Mouse (Mus musculus): ENCODE results near the gene Hdac9. TPM values are rescaled to one million over a fixed set of nuclear protein-coding genes. Genes with fewer than 3 reads are reported as not detected.

Gene Hdac9
- polyA plus RNA-seq, 1 experiment from 2014 or later = 5.5 TPM

DNA sequence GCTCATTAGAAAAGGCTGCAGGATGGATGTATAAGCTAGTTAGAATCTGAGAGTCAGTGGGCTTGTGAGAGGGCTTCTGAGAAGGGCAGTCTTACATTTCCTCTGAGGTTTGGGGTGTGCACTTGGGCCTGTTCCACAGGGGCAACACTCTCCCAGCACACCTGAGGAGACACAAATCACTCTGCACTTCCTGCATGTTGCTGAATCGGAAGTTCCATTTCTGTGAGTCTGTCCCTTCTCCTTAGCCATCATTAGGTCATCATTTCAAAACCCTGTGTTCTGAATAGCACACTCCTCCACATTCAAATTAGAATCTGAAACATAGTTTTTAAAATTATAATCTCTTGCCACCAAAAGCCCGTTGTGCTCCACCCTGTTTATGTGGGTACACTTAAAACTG, 354.6 kb downstream of the Hdac9 start:
- Histone ChIP-seq H3K27me3 (ENCODE audit: control insufficient read depth, insufficient read depth, low read length) (no peaks in the 10 kb centered on the region), H3K36me3 (ENCODE audit: control insufficient read depth, insufficient read depth, low read length) (no peaks in the 10 kb centered on the region), H3K9me3 (ENCODE audit: control insufficient read depth, low read length) (no peaks in the 10 kb centered on the region), H3K4me2 (ENCODE audit: low read depth, severe bottlenecking) (no peak overlapping the region), H3K4me3 (ENCODE audit: low read depth, low read length) (no peak overlapping the region), H3K9ac (ENCODE audit: low read length) (no peak overlapping the region), H3K27ac (replicated peaks; ENCODE audit: low read depth, low read length) (no peak overlapping the region), H3K4me1 (ENCODE audit: control insufficient read depth, insufficient read depth, low read length) (no peaks in the 10 kb centered on the region)
- no peak for ATAC-seq (ENCODE audit: insufficient number of reproducible peaks, low FRiP score, low TSS enrichment, low read depth)
- WGBS = 86% methylated on average over 2 of the region's 2 CpGs
- no peak for DNase-seq (ENCODE audit: low spot score)

- H3K4me1 ChIP-seq (ENCODE audit: control insufficient read depth, insufficient read depth, low read length) = no peaks in the 10 kb centered on the region
- no peaks in the 10 kb centered on the region for H3K27me3 ChIP-seq (ENCODE audit: control insufficient read depth, insufficient read depth, low read length)
- no peak overlapping the region for H3K4me3 ChIP-seq (ENCODE audit: low read depth, low read length)
- H3K9ac ChIP-seq (ENCODE audit: low read length) = no peak overlapping the region
- H3K36me3 ChIP-seq (ENCODE audit: control insufficient read depth, insufficient read depth, low read length) = no peaks in the 10 kb centered on the region
- H3K9me3 ChIP-seq (ENCODE audit: control insufficient read depth, low read length) = no peaks in the 10 kb centered on the region
- WGBS = 71% methylated on average over 5 of the region's 5 CpGs
- no peak overlapping the region for H3K27ac ChIP-seq (replicated peaks; ENCODE audit: low read depth, low read length)
- DNase-seq (ENCODE audit: low spot score) (no peak), ATAC-seq (ENCODE audit: insufficient number of reproducible peaks, low FRiP score, low TSS enrichment, low read depth) (no peak)
- no peak overlapping the region for H3K4me2 ChIP-seq (ENCODE audit: low read depth, severe bottlenecking)
Observed at GRCm38 (mm10) chr12:34559001-34559400, 357.9 kb downstream of the Hdac9 start.

GRCm38 (mm10) chr12:34554803-34555202, 362.1 kb downstream of the Hdac9 start:
- ATAC-seq (ENCODE audit: insufficient number of reproducible peaks, low FRiP score, low TSS enrichment, low read depth) (no peak), DNase-seq (ENCODE audit: low spot score) (no peak)
- no peaks in the 10 kb centered on the region for H3K9me3 ChIP-seq (ENCODE audit: control insufficient read depth, low read length)
- H3K9ac ChIP-seq (ENCODE audit: low read length) = no peak overlapping the region
- no peak overlapping the region for H3K27ac ChIP-seq (replicated peaks; ENCODE audit: low read depth, low read length)
- no peak overlapping the region for H3K4me2 ChIP-seq (ENCODE audit: low read depth, severe bottlenecking)
- no peaks in the 10 kb centered on the region for H3K27me3 ChIP-seq (ENCODE audit: control insufficient read depth, insufficient read depth, low read length)
- H3K4me3 ChIP-seq (ENCODE audit: low read depth, low read length) = no peak overlapping the region
- H3K36me3 ChIP-seq (ENCODE audit: control insufficient read depth, insufficient read depth, low read length) = no peaks in the 10 kb centered on the region
- no peaks in the 10 kb centered on the region for H3K4me1 ChIP-seq (ENCODE audit: control insufficient read depth, insufficient read depth, low read length)

DNA sequence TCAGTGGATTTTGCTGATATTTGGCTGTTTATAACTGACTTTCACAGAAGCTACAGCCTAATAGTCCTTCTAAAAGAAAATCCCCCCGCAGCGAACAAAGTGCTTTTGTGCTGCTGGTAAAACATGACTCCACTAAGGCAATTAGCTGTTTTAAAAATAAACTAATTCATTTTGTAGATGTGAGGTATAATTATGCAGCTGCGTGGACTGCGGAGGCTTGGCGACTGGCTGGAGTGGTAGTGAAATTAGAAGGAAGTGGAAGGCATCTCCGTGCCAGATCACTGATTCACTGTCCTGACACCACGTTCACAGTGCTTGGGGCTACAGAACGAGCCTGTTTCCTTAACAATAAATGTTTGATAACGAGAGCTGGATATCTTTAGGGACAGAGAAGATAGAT, 366.6 kb downstream of the Hdac9 start:
- H3K4me2 ChIP-seq (ENCODE audit: low read depth, severe bottlenecking) = no peak overlapping the region
- no peaks in the 10 kb centered on the region for H3K9me3 ChIP-seq (ENCODE audit: control insufficient read depth, low read length)
- no peaks in the 10 kb centered on the region for H3K27me3 ChIP-seq (ENCODE audit: control insufficient read depth, insufficient read depth, low read length)
- H3K4me3 ChIP-seq (ENCODE audit: low read depth, low read length) = no peak overlapping the region
- no peaks in the 10 kb centered on the region for H3K36me3 ChIP-seq (ENCODE audit: control insufficient read depth, insufficient read depth, low read length)
- no peak overlapping the region for H3K27ac ChIP-seq (replicated peaks; ENCODE audit: low read depth, low read length)
- no peaks in the 10 kb centered on the region for H3K4me1 ChIP-seq (ENCODE audit: control insufficient read depth, insufficient read depth, low read length)
- ATAC-seq (ENCODE audit: insufficient number of reproducible peaks, low FRiP score, low TSS enrichment, low read depth) (no peak), DNase-seq (ENCODE audit: low spot score) (no peak)
- H3K9ac ChIP-seq (ENCODE audit: low read length) = no peak overlapping the region
- WGBS = 68% methylated on average over 9 of the region's 9 CpGs

DNA sequence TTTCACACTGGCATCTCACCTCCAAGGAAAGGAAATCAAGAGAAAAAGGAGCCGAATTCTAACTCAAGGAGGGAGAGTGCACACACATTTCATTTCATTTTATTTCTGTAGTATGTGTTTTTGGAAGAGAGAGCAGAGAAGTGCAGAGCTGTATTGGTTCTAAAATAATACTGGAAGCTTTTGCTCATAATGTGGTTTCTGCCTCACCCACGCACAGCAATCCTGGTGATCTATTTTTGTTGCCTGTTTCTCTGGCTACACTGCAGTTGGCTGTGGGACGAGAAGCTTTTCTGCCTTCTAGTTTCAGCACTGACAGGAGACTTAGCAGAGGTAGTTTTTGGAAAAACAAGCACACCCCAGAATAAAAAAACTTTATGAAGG, 387.7 kb downstream of the Hdac9 start:
- ATAC-seq (ENCODE audit: insufficient number of reproducible peaks, low FRiP score, low TSS enrichment, low read depth) = no peak
- H3K27ac ChIP-seq (replicated peaks; ENCODE audit: low read depth, low read length) = no peak overlapping the region

GRCm38 (mm10) chr12:34528201-34529164, 388.4 kb downstream of the Hdac9 start:
- Histone ChIP-seq H3K36me3 (ENCODE audit: control insufficient read depth, insufficient read depth, low read length) (no peaks in the 10 kb centered on the region), H3K27ac (replicated peaks; ENCODE audit: low read depth, low read length) (no peak overlapping the region), H3K4me2 (ENCODE audit: low read depth, severe bottlenecking) (peak overlapping the region; percentile 12; the same call in 1 of the 2 replicates), H3K4me1 (ENCODE audit: control insufficient read depth, insufficient read depth, low read length) (peaks cover 14% of the 10 kb centered on the region), H3K4me3 (ENCODE audit: low read depth, low read length) (no peak overlapping the region), H3K9me3 (ENCODE audit: control insufficient read depth, low read length) (no peaks in the 10 kb centered on the region), H3K9ac (ENCODE audit: low read length) (no peak overlapping the region), H3K27me3 (ENCODE audit: control insufficient read depth, insufficient read depth, low read length) (no peaks in the 10 kb centered on the region)
- peak; percentile 27 for DNase-seq (ENCODE audit: low spot score)
- WGBS = 26% methylated on average over 11 of the region's 11 CpGs
- no peak for ATAC-seq (ENCODE audit: insufficient number of reproducible peaks, low FRiP score, low TSS enrichment, low read depth)

More for the DNA sequence above, 387.7 kb downstream of the Hdac9 start:
- no peak overlapping the region for H3K4me2 ChIP-seq (ENCODE audit: low read depth, severe bottlenecking)
- H3K27me3 ChIP-seq (ENCODE audit: control insufficient read depth, insufficient read depth, low read length) = no peaks in the 10 kb centered on the region
- no peaks in the 10 kb centered on the region for H3K9me3 ChIP-seq (ENCODE audit: control insufficient read depth, low read length)
- no peaks in the 10 kb centered on the region for H3K36me3 ChIP-seq (ENCODE audit: control insufficient read depth, insufficient read depth, low read length)
- H3K4me3 ChIP-seq (ENCODE audit: low read depth, low read length) = no peak overlapping the region
- WGBS = 57% methylated on average over 3 of the region's 3 CpGs
- H3K9ac ChIP-seq (ENCODE audit: low read length) = no peak overlapping the region
- DNase-seq (ENCODE audit: low spot score) = no peak
- peaks cover 14% of the 10 kb centered on the region for H3K4me1 ChIP-seq (ENCODE audit: control insufficient read depth, insufficient read depth, low read length)

GRCm38 (mm10) chr12:34527761-34528160, 389.1 kb downstream of the Hdac9 start:
- ATAC-seq (ENCODE audit: insufficient number of reproducible peaks, low FRiP score, low TSS enrichment, low read depth) = no peak
- Histone ChIP-seq H3K9me3 (ENCODE audit: control insufficient read depth, low read length) (no peaks in the 10 kb centered on the region), H3K4me1 (ENCODE audit: control insufficient read depth, insufficient read depth, low read length) (peaks cover 14% of the 10 kb centered on the region), H3K4me3 (ENCODE audit: low read depth, low read length) (no peak overlapping the region), H3K9ac (ENCODE audit: low read length) (no peak overlapping the region), H3K27ac (replicated peaks; ENCODE audit: low read depth, low read length) (no peak overlapping the region), H3K36me3 (ENCODE audit: control insufficient read depth, insufficient read depth, low read length) (no peaks in the 10 kb centered on the region), H3K27me3 (ENCODE audit: control insufficient read depth, insufficient read depth, low read length) (no peaks in the 10 kb centered on the region), H3K4me2 (ENCODE audit: low read depth, severe bottlenecking) (no peak overlapping the region)
- WGBS = 68% methylated on average over 4 of the region's 4 CpGs
- DNase-seq (ENCODE audit: low spot score) = no peak

DNA sequence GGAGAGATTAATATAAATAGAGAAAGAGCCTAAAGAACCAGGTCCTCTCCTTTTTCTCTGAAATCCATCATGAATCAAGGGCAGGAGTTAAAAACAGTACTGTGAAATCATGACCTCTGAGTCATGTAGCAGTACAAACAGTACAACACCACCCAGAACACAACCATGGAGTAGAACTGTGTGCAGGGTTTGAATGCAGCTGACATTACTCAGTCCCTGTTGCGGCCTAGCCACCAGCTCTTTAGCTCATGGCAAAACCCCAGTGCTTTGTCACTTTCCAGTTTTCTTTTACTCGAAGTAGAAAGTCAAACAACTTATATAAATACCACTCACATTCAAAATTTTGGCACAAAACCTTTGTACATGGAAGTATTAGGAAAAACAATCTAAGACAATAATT, 395.4 kb downstream of the Hdac9 start:
- H3K27me3 ChIP-seq (ENCODE audit: control insufficient read depth, insufficient read depth, low read length) = no peaks in the 10 kb centered on the region
- H3K36me3 ChIP-seq (ENCODE audit: control insufficient read depth, insufficient read depth, low read length) = no peaks in the 10 kb centered on the region
- no peak overlapping the region for H3K9ac ChIP-seq (ENCODE audit: low read length)
- no peaks in the 10 kb centered on the region for H3K4me1 ChIP-seq (ENCODE audit: control insufficient read depth, insufficient read depth, low read length)
- no peak overlapping the region for H3K4me3 ChIP-seq (ENCODE audit: low read depth, low read length)
- 92% methylated on average over 2 of the region's 2 CpGs for WGBS
- no peak for ATAC-seq (ENCODE audit: insufficient number of reproducible peaks, low FRiP score, low TSS enrichment, low read depth)
- no peak for DNase-seq (ENCODE audit: low spot score)
- no peaks in the 10 kb centered on the region for H3K9me3 ChIP-seq (ENCODE audit: control insufficient read depth, low read length)
- H3K27ac ChIP-seq (replicated peaks; ENCODE audit: low read depth, low read length) = no peak overlapping the region
- H3K4me2 ChIP-seq (ENCODE audit: low read depth, severe bottlenecking) = no peak overlapping the region

Data from limb, embryonic 11.5 days (tissue).